Mouse (Mus musculus) limb, embryonic 14.5 days (tissue): ENCODE measurements around the gene Slc30a2. TPM values are rescaled to one million over a fixed set of nuclear protein-coding genes. Genes with fewer than 3 reads are reported as not detected.

Experiments used
- ATAC-seq: fragments of 200-750 bp; cut with Nextera tagmentation; 2 replicates; pipeline ENCODE4 v1.8.0; 2017; ENCODE audit warnings: low read depth, moderate number of reproducible peaks, moderate TSS enrichment; ENCODE audit not compliant: low FRiP score
- DNase-seq: peaks from one replicate; pipeline ENCODE4 v3.0.0-alpha.2; 2015; ENCODE audit warnings: low spot score
- H3K27ac ChIP-seq: fragments of 300-500 bp; sonication (generic); replicated peaks from 2 replicates; pipeline ENCODE4 v1.5.1; 2014; ENCODE audit warnings: low read depth, mild to moderate bottlenecking, low read length, moderate library complexity, mixed read lengths
- H3K27me3 ChIP-seq: fragments of 300-500 bp; sonication (generic); 2 replicates; pipeline ENCODE4 v1.6.1; 2014; ENCODE audit warnings: low read length, mixed read lengths; ENCODE audit not compliant: control insufficient read depth, insufficient read depth
- H3K36me3 ChIP-seq: fragments of 300-500 bp; sonication (generic); 2 replicates; pipeline ENCODE4 v1.6.1; 2014; ENCODE audit warnings: mild to moderate bottlenecking, low read length, moderate library complexity, mixed read lengths; ENCODE audit not compliant: control insufficient read depth, insufficient read depth
- H3K4me1 ChIP-seq: fragments of 300-500 bp; sonication (generic); 2 replicates; pipeline ENCODE4 v1.6.1; 2014; ENCODE audit warnings: antibody characterized with exemption, low read length, mixed read lengths; ENCODE audit not compliant: control insufficient read depth, insufficient read depth
- H3K4me2 ChIP-seq: fragments of 300-500 bp; sonication (generic); replicated peaks from 2 replicates; pipeline ENCODE4 v1.6.1; 2014; ENCODE audit warnings: low read depth, mild to moderate bottlenecking, low read length, moderate library complexity; ENCODE audit not compliant: severe bottlenecking
- H3K4me3 ChIP-seq: fragments of 300-500 bp; sonication (generic); replicated peaks from 2 replicates; pipeline ENCODE4 v1.5.1; 2014; ENCODE audit warnings: low read length
- H3K9ac ChIP-seq: fragments of 300-500 bp; sonication (generic); 2 replicates; pipeline ENCODE4 v1.6.1; 2014; ENCODE audit warnings: mild to moderate bottlenecking, low read depth, low read length, moderate library complexity; ENCODE audit not compliant: severe bottlenecking
- H3K9me3 ChIP-seq: fragments of 300-500 bp; sonication (generic); 2 replicates; pipeline ENCODE4 v1.6.1; 2016; ENCODE audit warnings: low read length; ENCODE audit not compliant: control insufficient read depth
- POLR2A ChIP-seq: fragments of 200-500 bp; IDR thresholded peaks from 2 replicates; pipeline ENCODE4 v1.8.0; 2012; ENCODE audit warnings: inconsistent platforms, mild to moderate bottlenecking, moderate library complexity, borderline replicate concordance; ENCODE audit not compliant: insufficient read depth, insufficient read length; ENCODE audit errors: extremely low read depth
- WGBS: fragments of 180-500 bp; shearing (Covaris S2); extraction: QIAGEN DNeasy Blood & Tissue Kit; methylation state at CpG from one replicate; pipeline ENCODE4 v1.1.7; 2014; 5-methylcytosine and 5-hydroxymethylcytosine counted together
- polyA plus RNA-seq, 2 experiments: library from polyadenylated mRNA; depleted of rRNA in 1 of 2; stranded (reverse) in 1 of 2; unstranded in 1 of 2; fragments of >200 nt; fragmentation: Nextera tagmentation in 1 of 2; extraction: Ambion mirVana in 1 of 2; gene quantifications; 2 replicates each; pipeline versions ENCODE4 v1.2.1 to v1.2.3; 2012 to 2014

Gene Slc30a2
- polyA plus RNA-seq, 2 experiments = 0.21 to 0.78 TPM

GRCm38 (mm10) chr4:134352929-134353328 lies 9.9 kb downstream of the Slc30a2 start:
- Histone ChIP-seq H3K4me3 (no peak overlapping the region), H3K4me1 (peaks cover 13% of the 10 kb centered on the region; the same call in 1 of the 2 replicates), H3K27me3 (0 out of 2 replicates have a peak, but pooled peaks cover 6% of the 10 kb centered on the region), H3K4me2 (no peak overlapping the region), H3K27ac (no peak overlapping the region), H3K9me3 (no peaks in the 10 kb centered on the region), H3K36me3 (no peaks in the 10 kb centered on the region), H3K9ac (no peak overlapping the region)
- DNase-seq (no peak), ATAC-seq (no peak)
- WGBS = 72% methylated on average over 7 of the region's 7 CpGs
- TF ChIP-seq POLR2A = no peak

GRCm38 (mm10) chr4:134353527-134354409 lies 10.8 kb downstream of the Slc30a2 start:
- Histone ChIP-seq H3K4me2 (no peak overlapping the region), H3K4me1 (peaks cover 13% of the 10 kb centered on the region; the same call in 1 of the 2 replicates), H3K4me3 (no peak overlapping the region), H3K36me3 (no peaks in the 10 kb centered on the region), H3K27me3 (0 out of 2 replicates have a peak, but pooled peaks cover 6% of the 10 kb centered on the region), H3K9me3 (no peaks in the 10 kb centered on the region), H3K9ac (no peak overlapping the region), H3K27ac (no peak overlapping the region)
- WGBS = 64% methylated on average over 5 of the region's 5 CpGs
- no peak for ATAC-seq
- DNase-seq = no peak
- no peak for TF ChIP-seq POLR2A

GRCm38 (mm10) chr4:134355841-134356452 lies 13.0 kb downstream of the Slc30a2 start:
- Histone ChIP-seq H3K36me3 (no peaks in the 10 kb centered on the region), H3K4me1 (peaks cover 13% of the 10 kb centered on the region; the same call in 1 of the 2 replicates), H3K4me3 (no peak overlapping the region), H3K9ac (no peak overlapping the region), H3K4me2 (no peak overlapping the region), H3K27ac (no peak overlapping the region), H3K9me3 (no peaks in the 10 kb centered on the region), H3K27me3 (0 out of 2 replicates have a peak, but pooled peaks cover 6% of the 10 kb centered on the region)
- DNase-seq (no peak), ATAC-seq (no peak; the same call in 1 of the 2 replicates)
- 37% methylated on average over 16 of the region's 16 CpGs for WGBS
- TF ChIP-seq POLR2A = no peak

DNA sequence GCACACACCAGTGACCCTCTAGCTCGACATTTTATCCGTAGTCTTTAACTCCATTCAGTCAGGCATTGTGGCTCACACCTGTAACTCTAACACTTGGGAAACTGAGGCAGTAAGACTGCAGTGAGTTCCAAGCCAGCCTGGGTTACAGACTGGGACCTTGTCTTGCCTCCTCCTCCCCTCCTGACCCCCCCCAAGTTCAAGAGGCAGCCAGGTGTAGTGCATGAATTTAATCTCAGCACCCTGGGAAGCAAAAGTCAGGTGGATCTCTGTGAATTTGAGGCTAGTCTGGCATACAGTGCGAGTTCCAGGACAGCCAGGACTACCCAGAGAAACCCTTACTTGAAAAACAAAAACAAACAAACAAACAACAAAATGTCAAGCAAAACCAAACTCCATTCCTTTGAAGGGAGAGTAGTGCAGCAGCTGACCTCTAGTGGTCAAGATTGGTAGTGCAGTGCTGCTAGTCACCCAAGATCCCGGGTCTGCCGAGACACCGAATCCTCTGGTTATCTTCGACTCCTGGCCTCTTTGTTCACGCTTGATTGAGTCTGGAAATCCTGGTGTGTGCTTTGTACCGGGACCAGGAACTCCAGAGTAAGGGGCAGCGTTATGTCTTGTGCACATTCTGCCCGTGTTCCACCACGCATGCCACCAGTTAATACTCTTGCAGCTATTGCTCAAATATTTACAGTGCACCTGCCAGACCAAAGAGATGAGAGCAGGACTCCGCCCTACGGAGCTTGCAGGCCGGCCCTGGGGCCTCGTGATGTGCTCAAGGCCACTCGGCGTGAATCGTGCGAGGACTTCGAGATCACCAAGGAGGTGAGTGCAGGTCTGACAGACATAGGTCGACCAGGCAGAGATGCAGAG lies 13.8 kb downstream of the Slc30a2 start:
- ATAC-seq (no peak), DNase-seq (peak; percentile 81)
- H3K4me1 ChIP-seq = peaks cover 9% of the 10 kb centered on the region; the same call in 1 of the 2 replicates
- 26% methylated on average over 22 of the region's 22 CpGs for WGBS
- no peaks in the 10 kb centered on the region for H3K9me3 ChIP-seq
- no peak overlapping the region for H3K27ac ChIP-seq
- H3K27me3 ChIP-seq = 0 out of 2 replicates have a peak, but pooled peaks cover 6% of the 10 kb centered on the region
- TF ChIP-seq POLR2A = no peak
- no peak overlapping the region for H3K9ac ChIP-seq
- 0 out of 2 replicates have a peak overlapping the region, but pooled peaks have one; percentile 17 for H3K4me2 ChIP-seq
- H3K36me3 ChIP-seq = no peaks in the 10 kb centered on the region
- H3K4me3 ChIP-seq = no peak overlapping the region

DNA sequence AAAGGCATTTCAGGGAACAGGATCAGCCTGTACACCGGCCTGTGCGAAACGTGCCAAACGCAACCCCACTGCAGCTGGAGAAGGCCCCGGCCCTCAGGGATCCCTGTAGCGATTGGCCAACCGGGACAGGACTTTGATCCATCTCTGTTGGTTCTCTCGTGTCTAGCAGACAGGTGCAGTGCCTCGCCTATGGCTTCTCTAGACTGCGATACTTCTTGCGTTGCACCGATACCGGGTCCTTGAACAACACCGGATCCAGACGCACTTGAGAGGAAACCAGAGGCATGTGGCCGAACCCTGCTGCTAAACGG lies 14.4 kb downstream of the Slc30a2 start:
- H3K27ac ChIP-seq = no peak overlapping the region
- peaks cover 8% of the 10 kb centered on the region; the same call in 1 of the 2 replicates for H3K4me1 ChIP-seq
- H3K4me3 ChIP-seq = no peak overlapping the region
- H3K4me2 ChIP-seq = no peak overlapping the region
- 0 out of 2 replicates have a peak, but pooled peaks cover 6% of the 10 kb centered on the region for H3K27me3 ChIP-seq
- H3K9me3 ChIP-seq = no peaks in the 10 kb centered on the region
- no peak for TF ChIP-seq POLR2A
- H3K9ac ChIP-seq = no peak overlapping the region
- no peak for DNase-seq
- 47% methylated on average over 17 of the region's 17 CpGs for WGBS
- H3K36me3 ChIP-seq = no peaks in the 10 kb centered on the region
- no peak for ATAC-seq
